Mouse (Mus musculus) liver, embryonic 16.5 days (tissue): ENCODE measurements at regions not wholly inside any gene's neighbourhood (a gene's known extent, or its start where the extent isn't known, plus 50 kb on each side); places are given as distances from the start of the nearest gene placed in this dataset.
"Not testable (repeated sequence)": the region's sequence is repeated elsewhere in the genome, so short reads cannot be mapped to it uniquely, and the experiment has no call there.

Experiments
- ATAC-seq: fragments of 200-750 bp; cut with Nextera tagmentation; 2 replicates; pipeline ENCODE4 v1.8.0; 2017; ENCODE audit warnings: low read depth, mild to moderate bottlenecking, moderate number of reproducible peaks, moderate library complexity
- H3K27ac ChIP-seq: fragments of 300-500 bp; sonication (generic); 2 replicates; pipeline ENCODE4 v1.5.1; 2014; ENCODE audit warnings: mild to moderate bottlenecking, low read length
- H3K27me3 ChIP-seq: fragments of 300-500 bp; sonication (generic); 2 replicates; pipeline ENCODE4 v1.6.1; 2014; ENCODE audit warnings: low read depth, low read length, mixed read lengths; ENCODE audit not compliant: control insufficient read depth, insufficient read depth
- H3K36me3 ChIP-seq: fragments of 300-500 bp; sonication (generic); 2 replicates; pipeline ENCODE4 v1.6.1; 2014; ENCODE audit warnings: mild to moderate bottlenecking; ENCODE audit not compliant: control insufficient read depth, insufficient read depth
- H3K4me1 ChIP-seq: fragments of 300-500 bp; sonication (generic); 2 replicates; pipeline ENCODE4 v1.6.1; 2014; ENCODE audit warnings: low read depth, low read length, mixed read lengths; ENCODE audit not compliant: control insufficient read depth
- H3K4me2 ChIP-seq: fragments of 300-500 bp; sonication (generic); 2 replicates; pipeline ENCODE4 v1.6.1; 2014; ENCODE audit warnings: low read depth, low read length, mixed read lengths
- H3K4me3 ChIP-seq: fragments of 300-500 bp; sonication (generic); 2 replicates; pipeline ENCODE4 v1.5.1; 2014; ENCODE audit warnings: low read depth, mild to moderate bottlenecking, low read length
- H3K9ac ChIP-seq: fragments of 300-500 bp; sonication (generic); 2 replicates; pipeline ENCODE4 v1.6.1; 2014; ENCODE audit warnings: low read depth, low read length
- H3K9me3 ChIP-seq: fragments of 300-500 bp; sonication (generic); replicated peaks from 2 replicates; pipeline ENCODE4 v1.6.1; 2016; ENCODE audit warnings: low read length; ENCODE audit not compliant: control insufficient read depth
- WGBS: fragments of 180-500 bp; shearing (Covaris S2); extraction: QIAGEN DNeasy Blood & Tissue Kit; methylation state at CpG from one replicate; pipeline ENCODE4 v1.1.7; 2014; ENCODE audit not compliant: insufficient replicate concordance; 5-methylcytosine and 5-hydroxymethylcytosine counted together

DNA sequence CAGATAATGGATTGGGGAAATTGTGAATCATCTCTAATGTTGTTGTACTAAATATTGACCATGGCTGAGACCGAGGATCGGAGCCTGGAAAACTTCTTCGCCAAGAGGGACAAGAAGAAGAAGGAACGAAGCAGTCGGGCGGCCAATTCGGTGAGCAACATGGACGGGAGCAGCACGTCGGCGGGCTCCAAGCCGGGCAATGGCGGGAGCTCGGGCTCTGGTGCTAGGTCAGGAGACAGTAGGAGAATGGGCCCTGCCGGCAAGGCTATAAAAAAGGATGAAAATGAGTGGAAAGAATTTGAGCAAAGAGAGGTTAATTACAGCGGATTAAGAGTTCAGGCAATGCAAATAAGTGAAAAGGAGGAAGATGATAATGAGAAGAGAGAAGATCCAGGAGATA lies 55.0 kb upstream of the Zfp990 start:
- H3K4me2 ChIP-seq, H3K4me3 ChIP-seq, H3K9ac ChIP-seq, ATAC-seq, H3K27me3 ChIP-seq, H3K4me1 ChIP-seq, H3K36me3 ChIP-seq, H3K27ac ChIP-seq, H3K9me3 ChIP-seq: not testable (repeated sequence)
- WGBS: 75% methylated on average over 16 of the region's 16 CpGs

DNA sequence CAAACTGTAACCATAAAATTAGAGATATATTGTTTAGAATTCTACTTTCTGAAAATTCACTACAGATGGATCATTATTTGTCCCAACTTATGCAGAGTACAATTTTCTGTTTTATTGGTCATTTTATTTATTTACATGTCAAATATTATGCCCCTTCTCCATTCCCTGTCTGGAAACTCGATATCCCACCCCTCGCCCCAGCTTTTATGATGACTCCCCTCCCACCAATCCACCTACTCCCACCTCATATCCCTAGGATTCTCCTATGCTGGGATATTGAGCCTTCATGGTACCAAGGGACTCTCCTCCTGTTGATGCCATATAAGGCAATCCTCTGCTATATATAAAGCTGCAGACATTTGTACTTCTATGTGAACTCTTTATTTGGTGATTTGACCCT lies 62.0 kb upstream of the Zfp990 start:
- Histone ChIP-seq H3K9me3 (0 out of 2 replicates have a peak, but pooled peaks cover 2% of the 10 kb centered on the region), H3K9ac (no peak overlapping the region), H3K27ac (no peak overlapping the region), H3K4me1 (no peaks in the 10 kb centered on the region), H3K36me3 (no peaks in the 10 kb centered on the region), H3K27me3 (no peaks in the 10 kb centered on the region), H3K4me3 (no peak overlapping the region), H3K4me2 (no peak overlapping the region)
- no peak for ATAC-seq
- WGBS: 48% methylated on average over 2 of the region's 2 CpGs

DNA sequence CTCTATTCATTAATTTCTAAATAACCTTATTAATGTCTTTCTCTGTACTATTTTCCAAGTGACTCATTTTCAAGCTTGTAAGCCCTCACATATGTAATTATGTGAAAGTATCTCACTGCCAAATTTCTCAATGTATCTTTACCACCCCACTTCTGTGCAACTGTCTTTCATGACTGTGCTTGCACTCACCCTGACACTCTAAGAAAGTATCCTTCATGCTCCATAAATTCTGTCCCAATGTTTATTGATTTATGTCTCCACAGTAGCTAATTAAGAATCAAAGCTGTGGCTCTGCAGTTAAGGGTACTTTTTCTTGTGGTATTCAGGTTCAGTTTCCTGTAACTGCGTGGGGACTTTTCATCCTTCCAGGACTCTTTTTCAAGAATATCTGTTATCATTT lies 73.8 kb upstream of the Zfp990 start:
- not testable (repeated sequence) for H3K27ac ChIP-seq, H3K9ac ChIP-seq, H3K36me3 ChIP-seq, ATAC-seq, H3K4me2 ChIP-seq, H3K4me3 ChIP-seq, H3K4me1 ChIP-seq, H3K27me3 ChIP-seq
- H3K9me3 ChIP-seq: peaks cover 15% of the 10 kb centered on the region; the same call in 1 of the 2 replicates
- WGBS: 58% methylated on average over 1 of the region's 1 CpGs

DNA sequence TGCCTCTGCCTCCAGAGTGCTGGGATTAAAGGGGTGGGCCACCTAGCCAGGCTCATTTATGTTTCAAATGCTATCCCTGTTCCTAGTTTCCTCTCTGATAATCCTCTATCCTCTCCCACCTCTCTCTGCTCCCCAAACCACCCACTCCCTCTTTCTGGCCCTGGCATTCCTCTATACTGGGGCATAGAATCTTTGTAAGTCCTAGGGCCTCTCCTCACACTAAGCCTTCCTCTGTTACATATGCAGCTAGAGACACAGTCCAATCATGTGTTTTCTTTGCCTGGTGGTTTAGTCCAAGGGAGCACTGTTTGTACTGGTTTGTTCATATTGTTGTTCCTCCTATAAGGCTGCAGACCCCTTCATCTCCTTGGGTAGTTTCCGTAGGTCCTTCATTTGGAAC lies 76.0 kb upstream of the Zfp990 start:
- H3K27ac ChIP-seq: no peak overlapping the region
- H3K9ac ChIP-seq: no peak overlapping the region
- H3K9me3 ChIP-seq: peaks cover 15% of the 10 kb centered on the region; the same call in 1 of the 2 replicates
- H3K4me2 ChIP-seq: no peak overlapping the region
- no peaks in the 10 kb centered on the region for H3K36me3 ChIP-seq
- no peak overlapping the region for H3K4me3 ChIP-seq
- no peaks in the 10 kb centered on the region for H3K27me3 ChIP-seq
- 58% methylated on average over 1 of the region's 1 CpGs for WGBS
- ATAC-seq: 0 out of 2 replicates have a peak, but pooled peaks have one; percentile 17
- H3K4me1 ChIP-seq: no peaks in the 10 kb centered on the region

DNA sequence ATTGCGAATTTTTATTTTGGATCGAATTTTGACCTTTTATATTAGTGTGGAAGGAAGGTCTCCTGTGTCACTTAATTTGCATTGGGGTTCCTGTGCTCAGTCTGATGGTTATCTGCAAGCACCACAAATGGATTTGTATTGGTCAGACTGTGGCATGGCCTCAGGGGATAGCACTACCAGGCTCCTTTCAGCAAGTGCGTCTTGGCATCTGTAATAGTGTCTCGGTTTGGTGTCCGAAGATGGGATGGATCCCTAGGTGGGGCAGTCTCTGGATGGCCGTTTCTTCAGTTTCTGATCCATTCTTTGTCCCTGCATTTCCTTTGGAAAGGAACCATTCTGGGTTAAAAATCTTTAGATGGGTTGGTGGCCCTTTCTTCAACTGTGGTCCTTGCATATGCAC lies 76.5 kb upstream of the Zfp990 start:
- WGBS: 51% methylated on average over 6 of the region's 6 CpGs
- Histone ChIP-seq H3K27me3 (no peaks in the 10 kb centered on the region), H3K9ac (no peak overlapping the region), H3K9me3 (peaks cover 15% of the 10 kb centered on the region; the same call in 1 of the 2 replicates), H3K4me3 (no peak overlapping the region), H3K4me2 (no peak overlapping the region), H3K36me3 (no peaks in the 10 kb centered on the region), H3K27ac (no peak overlapping the region), H3K4me1 (no peaks in the 10 kb centered on the region)
- ATAC-seq: no peak

DNA sequence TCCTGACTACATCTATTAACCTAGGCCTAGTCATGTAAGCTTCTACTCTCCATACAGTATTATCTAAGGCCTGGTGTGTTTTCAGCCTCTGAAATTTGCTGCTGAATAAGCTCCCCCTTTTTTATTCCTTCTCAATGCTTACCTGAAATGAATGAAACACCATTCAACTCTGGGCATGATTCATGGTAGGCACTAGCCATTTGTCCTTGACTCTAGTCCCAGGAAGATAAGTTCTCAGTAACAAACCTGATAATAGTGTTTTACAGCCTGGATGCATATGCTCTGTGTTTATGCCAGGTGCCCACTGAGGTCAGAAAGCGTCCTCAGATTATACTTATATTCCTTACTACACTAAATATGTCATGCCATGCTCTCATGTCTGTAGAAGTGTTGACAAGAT lies 77.3 kb upstream of the Zfp990 start:
- H3K9me3 ChIP-seq: peaks cover 15% of the 10 kb centered on the region; the same call in 1 of the 2 replicates
- not testable (repeated sequence) for H3K4me1 ChIP-seq, H3K4me2 ChIP-seq, ATAC-seq, H3K27ac ChIP-seq, H3K9ac ChIP-seq, H3K27me3 ChIP-seq, H3K36me3 ChIP-seq, H3K4me3 ChIP-seq
- 22% methylated on average over 1 of the region's 1 CpGs for WGBS

DNA sequence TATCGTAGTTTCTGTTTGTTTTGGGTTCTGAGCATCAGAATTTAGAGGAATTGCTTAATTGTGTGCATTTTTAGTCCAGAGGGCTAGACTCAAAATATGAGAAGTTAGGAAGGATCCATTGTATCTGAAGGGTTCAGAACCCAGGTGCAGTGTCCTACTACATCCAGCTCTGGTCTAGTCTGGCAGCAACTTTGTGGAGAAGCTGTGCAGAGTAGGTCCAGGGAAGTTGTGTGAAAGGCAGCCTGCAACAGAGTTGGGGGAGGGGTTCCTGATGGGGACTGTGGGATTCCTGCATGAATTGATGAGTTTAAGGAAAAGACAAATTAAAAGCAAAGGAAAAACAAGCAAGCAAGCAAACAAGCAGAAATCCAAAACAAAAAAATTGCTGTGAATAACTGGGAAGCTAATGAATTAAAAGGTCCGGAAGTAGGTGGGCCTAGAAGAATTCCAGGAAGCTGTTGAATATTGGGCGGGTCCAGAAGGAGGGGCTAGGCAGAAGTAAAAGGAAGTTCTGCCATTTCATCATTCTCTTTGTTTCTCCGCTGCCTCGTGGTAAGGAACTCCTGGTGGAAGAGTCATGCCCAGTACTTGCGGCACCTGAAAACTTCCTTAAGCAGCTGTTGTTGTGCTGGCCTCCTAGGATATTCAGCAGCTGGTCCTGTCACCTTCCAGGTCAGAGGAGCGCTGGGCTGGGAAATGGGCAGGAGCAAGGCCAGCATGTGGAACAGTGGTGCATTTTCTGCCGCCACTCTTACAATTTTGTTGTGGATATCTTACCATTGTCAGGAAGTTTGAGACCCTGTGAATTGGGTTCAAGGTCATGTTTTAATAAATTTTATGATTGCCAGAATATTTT lies 78.4 kb upstream of the Zfp990 start:
- Histone ChIP-seq H3K4me3 (no peak overlapping the region), H3K4me2 (no peak overlapping the region), H3K4me1 (no peaks in the 10 kb centered on the region), H3K9me3 (peaks cover 15% of the 10 kb centered on the region; the same call in 1 of the 2 replicates), H3K27me3 (no peaks in the 10 kb centered on the region), H3K27ac (no peak overlapping the region), H3K36me3 (no peaks in the 10 kb centered on the region), H3K9ac (no peak overlapping the region)
- WGBS: 51% methylated on average over 8 of the region's 8 CpGs
- no peak for ATAC-seq

DNA sequence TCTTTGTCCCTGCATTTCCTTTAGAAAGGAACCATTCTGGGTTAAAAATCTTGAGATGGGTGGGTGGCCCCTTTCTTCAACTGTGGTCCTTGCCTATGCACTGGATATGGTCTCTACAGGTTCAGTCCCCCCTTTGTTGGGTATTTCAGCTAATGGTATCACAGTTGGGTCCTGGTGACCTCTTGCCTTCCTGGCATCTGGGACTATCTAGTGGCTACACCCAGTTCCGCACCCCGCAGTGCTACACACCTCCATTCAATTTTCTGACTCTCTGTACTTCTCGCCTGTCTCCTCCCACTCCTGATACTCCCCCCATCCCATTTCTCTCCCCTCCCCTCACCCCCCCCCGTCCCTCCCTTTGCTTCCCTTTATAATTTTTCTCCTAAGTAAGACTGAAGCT lies 92.7 kb upstream of the Zfp990 start:
- WGBS: 47% methylated on average over 4 of the region's 4 CpGs
- not testable (repeated sequence) for H3K27ac ChIP-seq, H3K4me3 ChIP-seq, H3K36me3 ChIP-seq, ATAC-seq, H3K9me3 ChIP-seq, H3K4me1 ChIP-seq, H3K9ac ChIP-seq, H3K4me2 ChIP-seq, H3K27me3 ChIP-seq

DNA sequence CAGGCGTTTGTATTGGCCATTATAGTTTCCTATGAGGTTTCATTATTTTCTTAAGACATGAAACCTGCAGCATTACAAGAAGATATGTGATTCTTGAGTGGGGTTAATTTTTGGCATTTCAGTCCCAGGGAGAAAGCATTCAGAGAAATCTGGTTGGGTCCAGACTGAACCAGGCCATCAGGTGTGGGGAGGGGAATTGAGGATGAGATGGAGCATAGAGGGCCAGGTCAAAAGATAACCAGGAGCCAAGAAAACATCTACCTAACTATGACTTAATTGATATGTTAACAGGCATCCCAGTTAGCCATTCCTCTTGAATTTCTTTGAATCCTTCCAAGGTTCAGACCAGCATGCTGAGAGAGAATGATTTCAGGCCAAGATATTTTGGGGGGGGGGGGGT lies 96.2 kb upstream of the Tnfrsf8 start:
- H3K4me2 ChIP-seq: no peak overlapping the region
- no peak overlapping the region for H3K9ac ChIP-seq
- no peaks in the 10 kb centered on the region for H3K27me3 ChIP-seq
- no peaks in the 10 kb centered on the region for H3K36me3 ChIP-seq
- no peak overlapping the region for H3K4me3 ChIP-seq
- H3K27ac ChIP-seq: no peak overlapping the region
- H3K9me3 ChIP-seq: no peaks in the 10 kb centered on the region
- ATAC-seq: no peak
- H3K4me1 ChIP-seq: no peaks in the 10 kb centered on the region
- 34% methylated on average over 1 of the region's 1 CpGs for WGBS
